Mouse (Mus musculus) testis, postnatal 10 days (tissue): ENCODE measurements at regions not wholly inside any gene's neighbourhood (a gene's known extent, or its start where the extent isn't known, plus 50 kb on each side); places are given as distances from the start of the nearest gene placed in this dataset.
A peak's percentile ranks its signal among the peaks of the same experiment; 100 is the strongest.

Source experiments
- DNase-seq: peaks from one replicate; pipeline ENCODE4 v3.0.0; 2021; ENCODE audit warnings: low spot score

DNA sequence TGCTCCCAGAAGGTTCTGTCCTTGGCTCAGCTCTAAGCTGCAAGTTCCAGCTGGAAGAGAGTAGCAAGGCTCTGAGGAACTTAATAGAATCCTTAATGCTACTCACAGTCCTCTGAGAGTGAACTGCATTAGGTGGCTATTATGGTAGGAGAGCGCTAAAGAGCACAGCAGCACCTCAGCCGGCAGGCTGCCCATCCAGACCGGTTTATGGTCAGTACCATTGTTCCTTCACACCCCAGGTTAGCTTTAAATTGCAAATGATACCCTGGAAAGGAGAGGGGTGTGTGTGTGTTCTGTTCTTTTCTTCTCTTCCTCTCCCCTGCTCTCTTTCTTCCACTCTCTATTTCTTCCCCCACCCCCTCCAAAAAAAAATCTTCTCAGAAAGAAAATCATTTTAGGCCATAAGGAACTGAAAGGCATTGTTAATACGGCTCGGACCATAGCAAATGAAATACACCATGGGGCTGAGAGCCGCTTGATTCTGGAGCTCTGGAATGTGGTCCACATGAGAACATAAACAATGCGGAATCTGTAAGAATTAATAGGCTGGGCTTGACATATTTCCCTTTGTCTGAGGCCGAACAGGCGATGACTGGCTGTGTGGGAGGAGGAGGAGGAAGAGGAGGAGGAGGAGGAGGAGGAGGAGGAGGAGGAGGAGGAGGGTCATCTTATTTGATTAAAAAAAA lies 263.8 kb upstream of the Irx3 start:
- no peak for DNase-seq

DNA sequence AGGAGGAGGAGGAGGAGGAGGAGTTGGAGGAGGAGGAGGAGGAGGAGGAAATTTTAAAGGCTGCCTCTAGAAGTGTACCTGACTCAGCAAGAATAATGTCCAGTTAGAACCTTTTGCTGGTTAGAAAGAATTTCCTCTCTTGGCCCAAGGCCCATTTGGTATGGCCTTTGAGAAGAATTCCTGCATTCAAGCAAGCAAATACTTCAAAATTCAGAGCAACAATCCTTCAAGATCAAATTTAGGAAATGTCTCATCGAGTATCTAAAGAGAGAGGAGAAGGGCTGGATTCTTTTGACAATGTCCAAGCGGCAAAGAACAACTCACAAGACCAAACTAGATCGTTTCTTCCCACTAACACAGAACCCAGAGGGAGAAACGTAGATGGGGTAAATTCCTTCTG lies 263.1 kb upstream of the Irx3 start:
- no peak for DNase-seq

DNA sequence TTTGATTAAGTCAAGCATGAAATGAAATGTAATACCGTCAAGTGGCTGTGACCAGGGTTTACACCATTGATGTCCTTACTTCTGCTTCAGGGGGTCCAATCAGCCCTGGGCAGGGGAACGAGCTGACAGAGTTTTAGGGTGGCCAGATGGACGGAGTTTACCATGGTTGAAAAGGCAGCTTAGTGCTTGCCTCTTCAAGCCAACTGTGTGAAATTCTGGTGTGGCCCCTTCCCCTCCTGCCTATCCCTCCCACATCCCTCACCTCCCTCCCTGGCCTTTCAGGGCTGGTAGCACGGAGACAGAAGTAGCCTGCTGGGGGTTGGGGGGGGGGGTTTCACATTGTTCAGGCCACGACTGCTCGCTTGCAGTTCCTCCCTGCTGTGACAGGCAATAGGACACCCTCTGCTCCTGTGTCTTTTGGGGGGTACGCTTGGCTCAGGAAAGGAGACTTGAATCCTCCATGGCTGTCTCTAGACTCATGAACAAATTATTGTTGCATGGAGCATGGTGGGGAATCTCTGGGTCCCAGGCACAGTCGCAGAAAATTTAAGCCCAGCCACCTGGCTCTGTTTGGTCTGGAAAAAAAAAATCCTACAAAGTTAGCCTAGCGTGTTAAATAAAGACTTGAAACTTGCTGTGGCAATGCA lies 262.4 kb upstream of the Irx3 start:
- DNase-seq: no peak

DNA sequence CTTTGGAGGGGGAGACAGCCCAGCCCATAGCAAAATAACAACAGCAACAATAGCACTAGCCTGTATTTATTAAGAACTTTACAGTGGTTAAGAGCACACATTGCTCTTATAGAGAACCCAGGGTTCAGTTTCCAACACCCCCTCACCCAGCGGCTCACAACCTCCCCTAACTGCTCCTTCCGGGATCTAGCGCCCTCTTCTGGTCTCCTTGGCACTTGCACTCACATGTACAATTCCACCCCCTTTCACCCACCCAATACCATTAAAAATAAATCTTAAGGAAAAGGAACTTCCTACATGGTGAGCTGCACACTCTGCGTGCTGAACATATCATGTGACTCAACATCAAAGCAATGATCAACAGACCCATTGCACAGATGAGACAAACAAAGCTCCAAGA lies 261.5 kb upstream of the Irx3 start:
- no peak for DNase-seq

DNA sequence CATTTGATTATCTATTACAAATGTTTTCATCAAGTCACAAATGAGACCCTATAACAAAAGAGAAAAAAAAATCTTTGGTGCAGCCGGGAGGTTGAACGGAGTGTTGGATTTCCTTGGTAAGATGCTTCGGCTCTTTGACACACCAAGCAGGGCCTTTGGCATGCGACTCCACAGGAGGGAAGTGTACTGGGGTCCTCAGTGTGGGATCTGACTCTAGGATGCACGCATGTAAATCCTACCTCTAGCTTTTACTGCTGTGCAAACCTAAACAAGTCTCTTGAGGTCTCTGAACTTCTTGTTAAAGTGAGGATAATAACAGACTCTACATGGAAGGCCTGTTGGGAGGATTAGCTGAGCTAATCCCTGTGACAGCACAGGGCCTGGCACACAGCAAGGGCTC lies 257.6 kb upstream of the Irx3 start:
- DNase-seq: no peak

DNA sequence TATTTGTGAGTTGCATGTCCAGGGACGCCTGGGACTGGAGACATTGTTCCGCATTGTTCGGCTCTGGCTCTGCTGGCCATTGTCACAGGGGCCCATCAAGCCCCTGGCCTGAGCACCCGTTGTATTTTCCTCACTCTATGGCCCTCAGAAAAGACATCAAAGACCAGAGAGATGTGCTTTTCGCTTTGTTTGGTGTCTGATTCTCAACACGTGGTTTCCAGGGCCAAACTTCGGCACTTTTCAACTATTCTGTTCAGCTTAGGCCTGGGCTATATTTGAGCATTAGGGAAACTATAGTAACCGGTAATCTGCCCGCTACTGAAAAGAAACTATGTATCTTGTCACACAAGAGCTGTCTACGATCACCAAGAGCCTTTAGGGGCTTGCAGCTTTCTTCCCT lies 257.1 kb upstream of the Irx3 start:
- DNase-seq: no peak

DNA sequence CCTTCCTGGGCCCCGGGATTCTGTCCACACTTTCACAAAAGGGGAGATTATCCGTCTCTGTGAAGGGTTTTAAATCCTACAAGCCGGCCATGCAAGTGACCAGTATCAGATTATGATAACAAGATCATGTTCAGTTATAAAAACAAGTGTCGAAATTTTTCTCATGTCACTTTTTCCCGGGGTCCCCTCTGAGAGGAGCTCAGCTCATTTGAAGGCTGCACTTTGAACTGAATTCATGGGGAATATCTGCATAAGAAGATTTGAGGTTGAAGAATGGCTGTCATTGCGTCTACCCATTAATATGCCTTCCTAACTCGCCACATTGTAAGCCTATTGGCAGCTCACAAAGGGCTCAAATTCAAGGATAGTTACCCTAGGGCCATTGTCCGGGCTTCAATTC lies 256.0 kb upstream of the Irx3 start:
- DNase-seq: no peak

DNA sequence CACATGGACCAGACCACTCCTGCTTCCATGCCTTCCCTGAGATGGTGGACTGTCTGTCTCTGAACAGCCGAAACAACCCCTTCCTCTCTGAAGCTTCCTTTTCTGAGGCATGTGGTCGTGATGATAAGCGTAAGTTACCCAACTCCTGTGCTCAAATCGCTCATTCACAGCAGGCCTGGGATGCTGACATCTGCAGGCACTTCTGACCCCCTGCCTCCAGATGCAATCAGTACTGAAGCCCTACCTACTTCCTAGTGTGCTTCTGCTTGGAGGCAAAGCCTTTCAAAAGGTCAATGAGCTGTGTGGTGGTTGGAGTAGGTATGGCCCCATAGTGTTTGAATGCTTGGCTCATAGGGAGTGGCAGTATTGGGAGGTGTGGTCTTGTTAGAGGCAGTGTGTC lies 253.7 kb upstream of the Irx3 start:
- no peak for DNase-seq

DNA sequence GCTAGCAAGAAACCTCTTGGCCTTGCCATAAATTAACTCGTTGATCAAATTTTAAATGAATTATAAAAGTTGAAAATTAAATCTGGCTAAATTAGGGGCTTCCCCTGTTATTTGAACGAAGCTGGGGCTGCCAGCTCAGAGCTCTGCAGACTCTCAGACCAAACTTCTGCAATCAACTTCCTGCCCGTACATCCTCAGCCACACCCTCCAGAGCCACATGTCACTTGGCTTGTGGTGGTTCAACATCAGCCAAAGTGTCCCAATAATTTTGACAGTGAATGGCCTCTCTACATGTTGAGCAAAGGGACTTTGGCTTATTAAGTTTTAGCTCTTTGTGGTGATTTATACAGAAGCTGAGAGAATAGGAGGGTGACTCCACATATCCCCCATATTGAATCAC lies 242.8 kb upstream of the Irx3 start:
- no peak for DNase-seq

DNA sequence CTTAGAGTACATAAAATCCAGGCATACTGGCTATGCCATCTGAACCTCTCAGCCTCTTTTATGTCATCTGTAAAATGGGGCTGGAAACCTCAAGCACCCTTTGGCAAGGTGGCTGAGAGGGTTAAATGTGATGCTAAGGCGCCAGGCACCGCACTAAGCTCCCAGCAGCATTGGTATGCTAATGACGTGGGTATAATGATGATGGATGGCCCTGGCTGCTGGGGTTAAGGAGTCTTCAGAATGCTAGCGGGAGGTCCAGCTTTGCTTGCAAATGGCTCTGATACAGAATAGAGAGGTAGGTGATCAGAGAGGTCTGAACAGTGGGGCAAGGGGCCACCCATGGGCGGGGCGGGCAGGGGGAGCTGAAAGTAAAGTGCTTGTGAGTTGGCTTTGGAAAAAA lies 241.1 kb upstream of the Irx3 start:
- no peak for DNase-seq

DNA sequence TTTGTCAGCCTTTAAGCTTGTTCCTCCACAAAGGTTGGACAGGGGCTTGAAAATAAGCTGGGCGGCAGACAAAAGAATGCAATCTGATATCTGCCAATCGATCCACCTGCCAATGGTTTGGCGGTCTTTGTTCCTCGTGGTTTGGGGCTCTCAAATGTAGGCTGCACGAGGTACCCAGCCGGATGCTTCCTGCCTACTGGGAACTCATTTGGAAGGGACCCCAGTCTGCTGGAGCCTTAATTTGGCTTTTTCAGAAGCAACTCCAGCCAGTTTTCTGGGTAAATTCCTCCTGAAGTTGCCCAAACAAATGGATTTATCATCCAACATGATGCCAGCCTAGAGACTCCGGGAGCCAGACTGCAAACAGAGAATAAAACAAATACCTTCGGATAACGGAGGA lies 228.1 kb upstream of the Irx3 start:
- no peak for DNase-seq

DNA sequence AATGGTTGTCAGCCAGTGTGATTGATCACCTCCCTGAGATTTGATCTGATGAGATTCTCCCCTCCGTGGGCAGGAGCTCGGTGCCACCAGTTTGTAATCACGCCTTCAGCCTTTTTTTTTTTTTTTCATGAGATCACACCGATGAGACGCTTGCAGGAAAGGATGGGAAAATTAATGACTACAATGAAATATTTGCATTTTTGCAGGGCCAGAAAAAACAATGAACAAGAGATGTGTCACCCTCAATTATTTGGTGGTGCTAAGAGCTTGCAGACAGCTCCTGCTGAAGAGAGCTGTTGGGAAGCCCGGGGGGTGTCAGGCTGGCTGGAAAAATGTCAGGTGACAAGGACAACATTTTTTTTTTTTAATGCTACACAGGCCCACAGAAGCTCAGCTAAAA lies 227.6 kb upstream of the Irx3 start:
- no peak for DNase-seq

DNA sequence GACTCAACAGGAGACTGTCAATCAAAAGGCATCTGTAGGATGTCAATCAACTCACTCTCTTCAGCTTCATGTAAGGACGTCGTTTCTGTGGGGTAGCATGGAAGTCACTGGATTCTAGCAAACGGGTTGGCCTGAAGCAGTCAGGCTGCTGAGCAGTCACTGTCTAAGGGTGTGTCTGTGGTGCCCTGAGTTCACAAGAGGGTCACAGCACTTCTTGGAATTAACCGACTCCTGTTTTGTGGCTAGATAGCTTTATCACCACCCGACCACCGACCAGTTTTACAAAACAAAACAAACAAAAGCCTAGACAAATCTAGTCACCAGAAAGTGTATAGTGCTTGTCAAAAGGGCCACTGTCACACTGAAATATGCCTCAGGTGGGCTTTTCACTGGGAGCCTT lies 226.4 kb upstream of the Irx3 start:
- DNase-seq: no peak

DNA sequence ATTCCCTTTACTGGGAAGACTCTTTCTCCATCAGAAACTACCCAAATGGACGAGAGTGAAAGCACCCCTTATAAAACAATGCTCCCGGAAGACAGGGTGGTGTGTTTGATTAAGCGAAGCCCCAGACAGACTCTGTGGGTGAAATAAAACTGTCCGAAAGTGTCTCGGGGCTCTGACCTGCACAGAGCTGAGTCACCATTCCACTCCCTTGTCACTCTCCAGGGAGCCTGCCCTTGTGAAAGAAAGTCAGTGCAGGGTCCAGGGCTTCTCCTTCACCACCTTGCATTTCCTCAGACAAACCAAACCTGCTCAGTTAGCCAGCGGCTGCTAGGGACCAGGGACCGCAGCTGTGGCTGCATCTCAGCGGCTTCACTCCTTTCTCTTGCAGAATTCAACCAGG lies 222.3 kb upstream of the Irx3 start:
- DNase-seq: no peak

DNA sequence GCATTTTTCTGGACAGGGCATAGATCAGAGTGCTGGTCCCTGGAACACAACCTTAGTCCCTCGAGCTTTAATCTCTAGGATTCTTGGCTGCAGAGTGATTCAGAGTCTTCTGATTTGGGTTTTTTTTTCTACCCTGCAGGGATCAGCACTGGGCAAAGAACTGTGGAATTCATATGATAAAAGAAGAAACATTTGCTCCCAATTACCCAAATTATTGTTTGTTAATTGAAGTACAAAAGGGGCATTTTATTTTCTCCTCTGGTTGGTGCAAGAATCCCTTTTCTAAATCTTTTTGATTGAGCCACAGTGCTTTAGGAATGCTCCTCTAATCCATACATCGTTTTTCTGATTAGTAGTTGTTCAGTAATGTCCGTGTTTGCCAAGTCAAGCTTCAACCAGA lies 219.7 kb upstream of the Irx3 start:
- DNase-seq: no peak

DNA sequence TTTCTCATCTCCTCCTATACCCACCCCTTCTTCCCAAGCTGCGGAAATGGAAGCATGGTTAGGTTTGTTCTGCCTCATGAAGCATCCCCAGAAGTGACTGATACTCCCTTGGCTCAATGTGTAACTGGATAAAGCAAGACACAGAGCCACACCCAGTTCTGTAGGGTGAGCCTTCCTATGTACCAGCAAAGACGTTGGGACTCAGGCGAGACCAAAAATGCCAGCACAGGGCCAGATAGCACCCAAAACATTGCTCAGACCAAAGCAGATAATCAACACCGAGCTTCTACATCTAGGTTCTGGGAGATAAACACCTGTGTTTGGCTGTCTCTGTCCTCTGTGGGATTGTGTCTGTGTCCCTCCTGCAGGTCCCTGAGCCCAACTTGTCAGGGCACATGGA lies 212.8 kb upstream of the Irx3 start:
- DNase-seq: no peak

DNA sequence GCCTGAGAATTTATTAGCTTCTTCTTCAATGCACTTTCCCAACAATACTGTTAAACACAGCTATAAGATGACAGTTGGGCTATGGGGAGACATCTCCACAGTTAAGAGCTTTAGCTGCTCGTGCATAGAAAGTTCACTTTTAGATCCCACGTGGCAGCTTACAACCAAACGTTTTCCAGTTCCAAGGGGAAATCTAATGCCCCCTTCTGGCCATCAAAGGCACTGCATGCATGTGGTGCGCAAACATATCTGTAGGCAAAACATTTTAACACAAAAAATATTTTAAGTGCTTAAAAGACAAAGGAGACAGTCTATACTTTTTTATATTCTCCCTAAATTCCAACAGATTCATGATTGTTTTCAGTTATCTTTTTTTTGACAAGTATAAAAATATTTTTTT lies 211.3 kb upstream of the Irx3 start:
- peak; percentile 51 for DNase-seq

DNA sequence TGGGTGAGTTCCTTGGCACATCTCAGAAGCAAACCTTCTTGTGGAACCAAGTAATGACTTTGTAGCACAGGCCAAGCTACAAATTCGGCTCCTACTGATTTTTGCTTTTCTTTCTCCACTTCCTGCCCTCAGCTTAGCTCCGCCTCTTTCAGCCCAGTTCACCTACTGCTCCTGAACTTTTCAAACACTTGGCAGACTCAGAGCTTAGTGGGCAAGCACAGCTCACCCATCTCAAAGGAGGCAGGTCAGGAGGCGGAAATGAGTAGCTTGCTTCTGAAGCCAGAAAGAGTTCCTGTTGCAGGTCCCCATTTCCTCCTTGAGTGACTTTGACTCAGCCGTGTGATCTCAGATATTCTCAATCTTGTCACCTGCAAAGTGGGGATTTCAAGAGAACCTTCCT lies 208.5 kb upstream of the Irx3 start:
- no peak for DNase-seq

DNA sequence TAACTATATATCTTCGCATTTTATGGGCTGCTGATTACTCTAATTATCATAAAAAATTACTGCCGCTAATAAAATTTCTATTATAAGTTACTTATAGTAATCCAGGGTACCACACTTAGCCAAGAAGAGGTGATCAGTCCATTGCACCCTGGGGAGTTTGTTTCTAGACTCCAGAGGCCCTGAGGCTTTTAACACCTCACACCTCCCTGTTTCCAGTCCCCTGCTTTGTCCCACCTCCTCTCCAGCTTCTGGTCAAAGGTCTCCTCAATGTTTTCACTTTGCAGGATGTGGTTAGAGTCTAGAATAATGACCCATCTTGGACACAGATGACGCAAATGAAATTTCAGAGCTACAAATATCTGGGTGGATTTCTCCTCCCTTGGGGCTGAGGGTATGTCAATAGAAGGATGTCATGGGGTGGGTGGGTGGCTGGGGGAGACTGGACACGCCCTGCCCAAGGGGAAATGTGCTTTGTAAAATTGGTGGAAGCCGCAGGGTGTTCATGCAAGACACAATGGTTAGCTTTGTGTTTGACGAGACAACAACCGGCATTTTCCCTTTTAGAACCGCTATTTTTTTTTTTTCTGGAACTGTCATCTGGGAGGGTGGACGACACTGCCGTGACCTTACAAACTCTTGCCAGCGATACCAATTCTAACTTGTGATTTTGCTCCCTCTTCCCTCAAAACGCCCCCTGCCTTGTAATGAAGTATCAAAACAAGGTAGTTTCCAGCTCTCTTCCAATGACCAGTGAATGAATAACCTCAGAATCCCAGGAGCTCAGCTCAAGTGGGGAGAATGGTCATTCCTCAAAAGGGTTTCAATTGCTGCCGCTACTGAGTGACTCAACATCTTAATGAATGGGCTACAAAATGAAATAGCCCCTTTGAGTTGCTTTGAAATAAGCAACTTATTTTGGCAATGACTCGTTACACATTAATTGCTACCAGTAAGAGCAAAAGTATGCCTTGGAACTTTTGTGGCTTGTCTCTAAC lies 207.0 kb upstream of the Irx3 start:
- DNase-seq: no peak

DNA sequence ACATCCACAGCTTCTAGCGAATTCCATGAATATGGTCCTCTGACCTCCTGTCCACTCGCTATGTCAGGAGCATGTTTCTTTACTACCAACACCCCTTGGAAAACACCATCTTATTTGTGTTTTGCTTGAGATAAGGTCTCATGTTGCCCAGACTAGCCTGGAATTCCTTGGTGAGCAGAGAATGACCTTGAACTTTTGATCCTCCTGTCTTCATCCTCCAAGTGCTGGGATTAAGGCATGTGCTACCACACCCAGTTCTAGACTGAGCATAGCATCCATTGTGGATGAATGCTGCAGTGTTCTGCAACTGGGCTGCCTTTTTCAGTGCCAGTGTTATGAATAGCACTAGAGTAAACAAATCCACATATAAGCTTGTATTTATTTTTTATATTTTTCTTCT lies 203.2 kb upstream of the Irx3 start:
- no peak for DNase-seq

DNA sequence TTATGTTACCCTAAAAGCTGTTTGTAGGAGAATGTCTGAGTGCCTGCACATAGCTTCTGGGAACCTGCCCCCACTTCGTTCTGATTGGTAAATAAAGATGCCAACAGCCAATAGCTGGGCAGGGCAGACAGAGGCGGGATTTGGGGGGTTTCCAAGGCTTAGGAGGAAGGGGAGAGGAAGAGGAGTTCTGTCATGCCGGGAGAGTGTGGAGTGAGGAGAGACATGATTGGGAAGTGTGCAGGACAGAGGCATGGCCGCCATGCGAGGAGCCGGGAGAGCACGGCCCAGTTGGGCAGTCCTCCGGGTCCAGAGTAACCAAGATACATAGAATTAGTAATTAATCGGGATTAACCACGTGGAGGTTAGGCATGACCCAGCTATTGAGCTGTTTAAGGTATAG lies 202.7 kb upstream of the Irx3 start:
- no peak for DNase-seq

DNA sequence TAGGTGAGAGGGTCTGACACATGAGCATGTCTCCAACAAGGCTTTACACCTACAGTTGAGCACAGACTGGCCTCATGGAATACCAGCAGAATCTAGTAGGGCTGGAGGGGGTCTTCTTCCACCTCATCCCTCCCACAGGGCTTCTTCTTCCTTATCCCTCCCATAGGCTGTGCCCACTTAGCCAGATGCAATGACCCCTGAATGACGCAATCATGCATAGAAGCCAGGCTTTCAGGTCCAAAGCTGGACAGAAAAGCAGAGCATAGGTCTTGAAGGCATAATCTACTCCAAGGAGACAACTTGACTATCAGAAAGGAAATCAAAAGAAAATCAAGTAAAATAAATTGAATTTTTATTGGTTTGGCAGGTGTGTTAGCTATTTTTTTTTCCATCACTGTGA lies 198.5 kb upstream of the Irx3 start:
- DNase-seq: no peak

DNA sequence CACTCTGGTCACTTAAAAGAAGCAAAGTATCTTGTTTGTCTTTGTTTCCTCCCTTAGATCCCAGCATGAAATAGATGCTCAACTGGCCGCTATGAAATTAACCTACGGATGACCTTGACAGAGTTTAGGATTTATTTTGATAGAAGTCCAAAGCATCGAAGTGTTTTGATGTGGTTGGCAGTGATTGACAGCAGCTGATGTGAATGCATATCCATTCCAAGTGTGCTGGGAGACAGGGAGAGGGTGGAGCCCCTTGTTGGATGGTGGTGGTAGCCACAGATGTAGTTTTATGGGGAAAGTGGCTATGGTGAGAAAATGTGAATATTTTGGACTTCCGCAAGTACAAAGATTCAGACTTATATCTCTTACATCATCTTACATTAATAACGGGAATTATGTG lies 197.8 kb upstream of the Irx3 start:
- DNase-seq: no peak
